Comparison of ENCODE assay signal across 8 mouse cellular contexts in the genomic region with DNA sequence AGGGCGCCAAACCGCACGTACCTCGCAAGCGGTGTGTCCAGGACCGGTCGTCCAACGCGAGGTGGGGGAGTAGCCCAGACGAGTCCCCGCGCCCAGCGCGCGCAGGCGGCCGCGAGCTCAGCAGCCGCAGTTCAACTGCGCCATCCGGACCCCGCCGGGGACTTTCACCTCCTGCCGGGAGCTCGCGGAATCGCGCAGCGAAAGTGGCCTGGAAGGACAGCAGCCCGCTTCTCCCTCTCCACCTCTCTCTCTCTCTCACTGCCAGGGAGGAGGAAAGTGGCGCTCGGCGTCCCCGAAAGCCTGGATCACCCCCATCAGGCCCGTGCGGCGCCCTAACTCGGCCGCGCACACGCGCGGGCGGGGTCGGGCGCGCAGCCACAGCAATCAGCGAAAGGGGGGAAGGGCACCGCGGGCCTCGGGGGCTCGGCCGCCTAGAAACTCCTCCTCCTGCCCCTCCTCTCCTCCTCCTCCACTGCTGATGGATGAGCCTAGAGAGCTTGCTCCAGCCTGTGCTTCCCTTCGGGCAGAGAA. TPM values are rescaled to one million over a fixed set of nuclear protein-coding genes. Genes with fewer than 3 reads are reported as not detected.
A peak's percentile ranks its signal among the peaks of the same experiment; 100 is the strongest.
DNase-seq lines count a peak whose midpoint lies in the region; ATAC-seq and TF ChIP-seq lines count a peak whose summit lies in the region.

A gene (minus strand): TSS at position 396 of the 531 bp plus-strand sequence.

- H3K4me3 ChIP-seq in heart, embryonic 13.5 days = peak within 1 kb of the TSS; percentile 97
- peak within 1 kb of the TSS; percentile 69 for H3K4me3 ChIP-seq in kidney, postnatal 0 days (replicated peaks; ENCODE audit: low read depth, low read length)
- peak within 1 kb of the TSS; percentile 76 for H3K4me3 ChIP-seq in liver, embryonic 13.5 days (replicated peaks)
- H3K4me3 ChIP-seq in stomach, embryonic 16.5 days (replicated peaks; ENCODE audit: low read length) = peak within 1 kb of the TSS; percentile 73

- peak within 1 kb of the TSS; percentile 94 for H3K9ac ChIP-seq in heart, embryonic 13.5 days
- H3K9ac ChIP-seq in kidney, postnatal 0 days (ENCODE audit: low read depth, low read length) = peak within 1 kb of the TSS; percentile 52
- peak within 1 kb of the TSS; percentile 81 for H3K9ac ChIP-seq in liver, embryonic 13.5 days
- H3K9ac ChIP-seq in stomach, embryonic 16.5 days (ENCODE audit: low read length) = peak within 1 kb of the TSS; percentile 89

- TF ChIP-seq CTCF in brain, embryonic 14.5 days (IDR thresholded peaks at IDR 0.05; ENCODE audit: borderline replicate concordance, extremely low read depth, insufficient read depth, insufficient read length) = peak; percentile 53
- TF ChIP-seq CTCF in kidney, postnatal 0 days (IDR thresholded peaks at IDR 0.05; ENCODE audit: low read depth) = peak; percentile 67

- peak; percentile 82 for DNase-seq in CD4-positive, CD25-positive, alpha-beta regulatory T cell, adult 2 months (ENCODE audit: low read depth, low spot score)
- DNase-seq in brain, embryonic 14.5 days (ENCODE audit: low read depth) = peak; percentile 89
- peak; percentile 96 for DNase-seq in kidney, postnatal 0 days (ENCODE audit: low spot score)
- DNase-seq in liver, embryonic 13.5 days = peak; percentile 57
- peak; percentile 90 for DNase-seq in neural tube, embryonic 10.5 days (ENCODE audit: extremely low spot score, low spot score)

- H3K27ac ChIP-seq in heart, embryonic 13.5 days (replicated peaks) = peak within 1 kb of the TSS; percentile 92
- peak within 1 kb of the TSS; percentile 77 for H3K27ac ChIP-seq in kidney, postnatal 0 days
- peak within 1 kb of the TSS; percentile 73 for H3K27ac ChIP-seq in liver, embryonic 13.5 days
- peak within 1 kb of the TSS; percentile 93 for H3K27ac ChIP-seq in stomach, embryonic 16.5 days (ENCODE audit: low read length)

- H3K27me3 ChIP-seq in heart, embryonic 13.5 days (replicated peaks) = peaks cover 23% of the 10 kb centered on the region
- H3K27me3 ChIP-seq in kidney, postnatal 0 days (ENCODE audit: insufficient read depth, low read length) = no peaks in the 10 kb centered on the region
- peaks cover 26% of the 10 kb centered on the region for H3K27me3 ChIP-seq in liver, embryonic 13.5 days
- H3K27me3 ChIP-seq in stomach, embryonic 16.5 days (ENCODE audit: control insufficient read depth, insufficient read depth, low read length) = no peaks in the 10 kb centered on the region

- H3K4me2 ChIP-seq in heart, embryonic 13.5 days = peak within 1 kb of the TSS; percentile 84
- H3K4me2 ChIP-seq in kidney, postnatal 0 days (ENCODE audit: low read length) = peak within 1 kb of the TSS; percentile 59
- H3K4me2 ChIP-seq in liver, embryonic 13.5 days = peak within 1 kb of the TSS; percentile 93
- peak within 1 kb of the TSS; percentile 65 for H3K4me2 ChIP-seq in stomach, embryonic 16.5 days (ENCODE audit: low read depth, low read length)

- TF ChIP-seq POLR2A in brain, embryonic 14.5 days (IDR thresholded peaks at IDR 0.05; ENCODE audit: borderline replicate concordance, extremely low read depth, insufficient read depth, insufficient read length, poor library complexity, severe bottlenecking) = peak; percentile 42; the same call in 1 of the 2 replicates

- no peaks in the 10 kb centered on the region for H3K36me3 ChIP-seq in heart, embryonic 13.5 days
- no peaks in the 10 kb centered on the region for H3K36me3 ChIP-seq in kidney, postnatal 0 days (ENCODE audit: insufficient read depth, low read length)
- no peaks in the 10 kb centered on the region for H3K36me3 ChIP-seq in liver, embryonic 13.5 days
- no peaks in the 10 kb centered on the region for H3K36me3 ChIP-seq in stomach, embryonic 16.5 days (ENCODE audit: control insufficient read depth, insufficient read depth, low read length)

- WGBS in heart, embryonic 13.5 days = under 1% methylated on average over 51 of the region's 54 CpGs
- WGBS in kidney, postnatal 0 days = under 1% methylated on average over 54 of the region's 54 CpGs
- WGBS in liver, embryonic 13.5 days (ENCODE audit: insufficient replicate concordance) = under 1% methylated on average over 35 of the region's 54 CpGs
- under 1% methylated on average over 53 of the region's 54 CpGs for WGBS in stomach, embryonic 16.5 days

- ATAC-seq in erythroid progenitor cell, adult 5-6 weeks (replicated peaks; ENCODE audit: low FRiP score, poor library complexity, severe bottlenecking) = 0 out of 2 replicates have a peak, but pooled peaks have one; percentile 43
- peak; percentile 83 for ATAC-seq in heart, embryonic 13.5 days (ENCODE audit: extremely low read depth, insufficient number of reproducible peaks, low FRiP score, low TSS enrichment)
- ATAC-seq in kidney, postnatal 0 days (replicated peaks; ENCODE audit: low FRiP score, low read depth) = peak; percentile 90
- ATAC-seq in liver, embryonic 13.5 days (ENCODE audit: low read depth) = peak; percentile 79
- ATAC-seq in stomach, embryonic 16.5 days (ENCODE audit: insufficient read depth, low FRiP score) = peak; percentile 95

- H3K4me1 ChIP-seq in heart, embryonic 13.5 days = peaks cover 27% of the 10 kb centered on the region
- no peaks in the 10 kb centered on the region for H3K4me1 ChIP-seq in kidney, postnatal 0 days (replicated peaks; ENCODE audit: insufficient read depth, low read length)
- H3K4me1 ChIP-seq in liver, embryonic 13.5 days (replicated peaks) = peaks cover 27% of the 10 kb centered on the region
- peaks cover 5% of the 10 kb centered on the region; the same call in 1 of the 2 replicates for H3K4me1 ChIP-seq in stomach, embryonic 16.5 days (ENCODE audit: control insufficient read depth, insufficient read depth, low read length)

- H3K9me3 ChIP-seq in heart, embryonic 13.5 days = no peaks in the 10 kb centered on the region
- no peaks in the 10 kb centered on the region for H3K9me3 ChIP-seq in kidney, postnatal 0 days (replicated peaks; ENCODE audit: low read length)
- no peaks in the 10 kb centered on the region for H3K9me3 ChIP-seq in liver, embryonic 13.5 days (replicated peaks)
- no peaks in the 10 kb centered on the region for H3K9me3 ChIP-seq in stomach, embryonic 16.5 days (replicated peaks; ENCODE audit: control insufficient read depth, low read length)

RNA-seq across cellular contexts. Expression of the gene that starts here (rescaled TPM):
- 2.4 and 5.2 TPM in 2 replicates for polyA plus RNA-seq in brain, embryonic 14.5 days (2012; rRNA removed)
- total RNA-seq in erythroid progenitor cell, adult 5-6 weeks (2015; ENCODE audit: low replicate concordance) = 1.8 and 5.4 TPM in 2 replicates
- 1.0 and 4.7 TPM in 2 replicates for total RNA-seq in erythroid progenitor cell, adult 5-6 weeks (2017; ENCODE audit: low replicate concordance)
- 19.1 and 20.5 TPM in 2 replicates for polyA plus RNA-seq in heart, embryonic 13.5 days (2015; fragmentation: Nextera tagmentation; extraction: Ambion mirVana)
- 10.5 and 10.8 TPM in 2 replicates for polyA plus RNA-seq in kidney, postnatal 0 days (2015; fragmentation: Nextera tagmentation; extraction: Ambion mirVana)
- 7.1 and 9.9 TPM in 2 replicates for polyA plus RNA-seq in liver, embryonic 13.5 days (2015; fragmentation: Nextera tagmentation; extraction: Ambion mirVana)
- polyA plus RNA-seq in stomach, embryonic 16.5 days (2015; fragmentation: Nextera tagmentation; extraction: Ambion mirVana) = 29.5 and 31.1 TPM in 2 replicates

Comparison
In these comparisons a context has a peak if more than half of its experiments do, and no peak if none do; other contexts are left out.
1. Peak in every context shown above with its lines: DNase-seq, ATAC-seq, H3K4me3 ChIP-seq and H3K27ac ChIP-seq.
2. ATAC-seq: peak in every context shown above with its lines; median percentile 95 in stomach, embryonic 16.5 days; 90 in kidney, postnatal 0 days; 83 in heart, embryonic 13.5 days; 79 in liver, embryonic 13.5 days; 43 in erythroid progenitor cell, adult 5-6 weeks.